Comparison of ENCODE assay signal across 10 mouse cellular contexts in genomic region chr8:117328758-117329157, GRCm38 (mm10).
A peak's percentile ranks its signal among the peaks of the same experiment; 100 is the strongest.
DNase-seq lines count a peak whose midpoint lies in the region; ATAC-seq lines count a peak whose summit lies in the region.
"Had no signal": no experiment of that assay in that cellular context is flagged by ENCODE, and none has a peak within 500 bp of the region (broad histone marks: within the 10 kb centered on the region; RNA-seq: fewer than 3 reads in every experiment).

No protein-coding gene starts in this region.

- WGBS in intestine, embryonic 16.5 days: 51% methylated on average over 9 of the region's 9 CpGs

- H3K27me3 ChIP-seq in intestine, embryonic 16.5 days (replicated peaks; ENCODE audit: control insufficient read depth, insufficient read depth, low read length): no peaks in the 10 kb centered on the region

- H3K4me2 ChIP-seq in intestine, embryonic 16.5 days (ENCODE audit: low read depth, low read length): no peak overlapping the region

- H3K9me3 ChIP-seq in intestine, embryonic 16.5 days (ENCODE audit: control insufficient read depth, low read length): no peaks in the 10 kb centered on the region

- DNase-seq in kidney, adult 9 months: peak; percentile 80
- no peak for DNase-seq in kidney, postnatal 14 days
- DNase-seq in 3T3-L1 (ENCODE audit: low read depth, low spot score): peak; percentile 90
- peak; percentile 62 for DNase-seq in Muller cell, postnatal 12 days (ENCODE audit: inconsistent ontology term)
- DNase-seq in ovary, postnatal 36 days (ENCODE audit: low spot score): no peak
- no peak for DNase-seq in right cerebral cortex, postnatal 25 days
- DNase-seq in heart, adult 9 months (ENCODE audit: low spot score in 2 of 2): no peak
- DNase-seq: cerebellum, postnatal 14 days; lung, postnatal 4 days had no signal

- peak overlapping the region; percentile 30 for H3K27ac ChIP-seq in intestine, embryonic 16.5 days (ENCODE audit: low read length)

- no peaks in the 10 kb centered on the region for H3K36me3 ChIP-seq in intestine, embryonic 16.5 days (ENCODE audit: control insufficient read depth, insufficient read depth, low read length)

- H3K4me1 ChIP-seq in intestine, embryonic 16.5 days (ENCODE audit: control insufficient read depth, insufficient read depth, low read length): peaks cover 63% of the 10 kb centered on the region

- no peak overlapping the region for H3K9ac ChIP-seq in intestine, embryonic 16.5 days (ENCODE audit: low read depth, low read length)

- no peak for ATAC-seq in intestine, embryonic 16.5 days

- no peak overlapping the region for H3K4me3 ChIP-seq in intestine, embryonic 16.5 days (ENCODE audit: low read length)

Comparison
In these comparisons a context has a peak if more than half of its experiments do, and no peak if none do; other contexts are left out.
1. DNase-seq: peak in kidney, adult 9 months (single experiment), 3T3-L1 (single experiment) and Muller cell, postnatal 12 days (single experiment); none in kidney, postnatal 14 days (single experiment), ovary, postnatal 36 days (single experiment), right cerebral cortex, postnatal 25 days (single experiment) and heart, adult 9 months (0 of 2).